Mouse (Mus musculus) midbrain, embryonic 13.5 days (tissue): Measurements from ENCODE around the gene Vsx1. TPM values are rescaled to one million over a fixed set of nuclear protein-coding genes. Genes with fewer than 3 reads are reported as not detected.

Experiments used
- polyA plus RNA-seq: library from polyadenylated mRNA; unstranded; fragments of >200 nt; fragmentation: Nextera tagmentation; extraction: Ambion mirVana; gene quantifications from 2 replicates; pipeline ENCODE4 v1.2.1, GENCODE M21; 2015

Gene Vsx1
- polyA plus RNA-seq, 1 experiment from 2014 or later: 0.23 TPM

Other genes starting within 250 kb of the Vsx1 start
- gene Zfp442, start 237.9 kb downstream of the Vsx1 start, polyA plus RNA-seq: 8.6 and 9.2 TPM in 2 replicates
- not detected in 2 replicates for gene Zfp345, start 204.3 kb downstream of the Vsx1 start, polyA plus RNA-seq
- gene Cst7, start 118.9 kb downstream of the Vsx1 start, polyA plus RNA-seq: 0.16 TPM in 1 of 2 replicates, not detected in the other
- gene Apmap, start 80.8 kb downstream of the Vsx1 start, polyA plus RNA-seq: 39.9 and 43.0 TPM in 2 replicates
- gene Acss1, start 20.9 kb downstream of the Vsx1 start, polyA plus RNA-seq: 20.1 and 22.7 TPM in 2 replicates
- 43.0 and 47.6 TPM in 2 replicates for gene Entpd6, start 59.7 kb upstream of the Vsx1 start, polyA plus RNA-seq
- gene Pygb, start 97.4 kb upstream of the Vsx1 start, polyA plus RNA-seq: 66.0 and 72.5 TPM in 2 replicates
- 77.6 and 84.8 TPM in 2 replicates for gene Abhd12, start 215.4 kb upstream of the Vsx1 start, polyA plus RNA-seq
- gene Gins1, start 216.0 kb upstream of the Vsx1 start, polyA plus RNA-seq: 31.8 and 33.5 TPM in 2 replicates